Mouse (Mus musculus): ENCODE results near the gene Olfr370. TPM values are rescaled to one million over a fixed set of nuclear protein-coding genes. Genes with fewer than 3 reads are reported as not detected.

Olfr370 gene
- total RNA-seq (2023), result not detected

DNA sequence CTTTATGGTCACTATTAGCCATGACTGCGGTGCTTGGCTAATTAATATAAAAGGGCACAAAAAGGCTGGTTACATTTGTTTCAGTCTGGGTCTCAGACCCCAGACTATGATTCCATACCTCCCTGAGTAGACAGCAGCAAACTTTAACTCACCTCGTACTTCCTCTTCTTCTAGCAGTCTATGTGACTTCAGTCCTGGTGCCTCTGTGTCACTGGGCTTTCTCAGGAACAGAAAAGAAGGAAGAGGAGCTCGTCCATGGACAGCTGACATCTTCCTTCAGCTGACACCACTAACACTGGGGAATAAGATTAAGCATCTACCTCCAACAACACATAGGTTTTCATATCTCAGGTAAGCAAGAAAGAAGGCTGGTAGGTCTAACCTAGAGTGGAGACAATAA lies at the start of gene Olfr370:
Olfr370 (plus strand) TSS at position 45 of the 400 bp plus-strand sequence.

DNA sequence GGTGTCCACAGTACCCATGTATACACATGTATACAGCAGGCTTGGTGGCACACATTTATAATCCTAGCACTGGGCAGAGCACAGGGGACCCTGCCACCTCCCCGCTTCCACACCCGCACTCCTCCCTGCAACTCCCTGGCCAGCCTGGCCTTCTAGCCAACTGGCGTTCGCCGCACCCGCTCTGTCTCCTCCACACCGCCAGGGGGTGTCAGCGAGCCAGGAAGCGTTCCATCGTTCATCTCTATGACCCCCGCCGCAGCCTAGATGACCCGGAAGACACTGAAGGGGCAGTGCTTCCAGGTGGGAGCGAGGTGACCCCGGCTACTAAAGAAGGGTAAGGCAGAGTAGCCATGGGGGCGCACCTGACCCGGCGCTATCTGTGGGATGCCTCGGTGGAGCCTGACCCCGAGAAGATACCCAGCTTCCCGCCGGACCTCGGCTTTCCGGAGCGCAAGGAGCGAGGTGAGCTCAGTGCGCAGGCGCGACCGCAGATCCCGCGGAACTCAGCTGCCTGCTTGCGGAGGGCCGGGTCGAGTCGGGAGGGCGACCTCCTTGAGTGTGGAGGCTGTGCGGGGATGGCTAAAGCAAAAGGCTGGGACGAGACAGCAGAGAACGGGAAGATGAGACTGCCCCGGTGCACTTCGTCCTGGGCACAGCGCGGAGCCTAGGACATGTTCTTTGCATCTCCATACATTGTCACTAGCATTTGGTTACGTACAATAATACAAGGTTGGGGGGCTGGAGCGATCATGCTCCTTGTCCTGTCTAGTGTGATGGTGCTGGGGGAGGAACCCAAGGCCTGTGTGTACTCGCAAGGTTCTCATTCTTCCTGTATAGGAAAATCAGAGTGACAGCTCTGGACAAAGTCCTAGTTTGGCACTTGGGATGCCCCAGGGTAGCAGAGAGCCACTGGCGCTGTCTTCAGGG lies 31.2 kb downstream of the Olfr370 start, which contains the start of gene Ndufb7:
Ndufb7 (plus strand) TSS at position 203 of the 927 bp plus-strand sequence.

Other genes starting within 250 kb of the Olfr370 start
- gene Ucp1, start 245.4 kb upstream of the Olfr370 start, total RNA-seq (2023), result not detected
- gene Elmod2, start 203.3 kb upstream of the Olfr370 start, total RNA-seq (2023), result 10 to 100 TPM; 10.4 to 10.7 TPM
- gene Mgat4d, start 187.3 kb upstream of the Olfr370 start, total RNA-seq (2023), result not detected
- under 1 TPM; 0.11 to 0.13 TPM for gene Clgn, start 145.9 kb upstream of the Olfr370 start, total RNA-seq (2023)
- 10 to 100 TPM; 17.3 to 19.0 TPM for gene Scoc, start 77.4 kb upstream of the Olfr370 start, total RNA-seq (2023)
- gene Ndufb7, start 30.9 kb downstream of the Olfr370 start, total RNA-seq (2023), result 100 to 1,000 TPM; 128 to 142 TPM
- 100 to 1,000 TPM; 363 to 401 TPM for gene Tecr, start 72.2 kb downstream of the Olfr370 start, total RNA-seq (2023)
- 100 to 1,000 TPM in 1 of 2 experiments, 10 to 100 TPM in 1; 91.7 to 122 TPM for gene Dnajb1, start 72.4 kb downstream of the Olfr370 start, total RNA-seq (2023)
- gene Gipc1, start 116.9 kb downstream of the Olfr370 start, total RNA-seq (2023), result 10 to 100 TPM; 27.2 to 28.1 TPM
- under 1 TPM; 0.20 to 0.37 TPM for gene Ptger1, start 130.9 kb downstream of the Olfr370 start, total RNA-seq (2023)
- gene Pkn1, start 163.4 kb downstream of the Olfr370 start, total RNA-seq (2023), result 100 to 1,000 TPM; 248 to 275 TPM
- 10 to 100 TPM; 47.8 to 60.4 TPM for gene Ddx39, start 179.4 kb downstream of the Olfr370 start, total RNA-seq (2023)
- 100 to 1,000 TPM; 501 to 540 TPM for gene Adgre5, start 205.5 kb downstream of the Olfr370 start, total RNA-seq (2023)